Mouse (Mus musculus) bone marrow macrophage, adult 2 months (primary cell): Measurements from ENCODE around the gene Dclk3. TPM values are rescaled to one million over a fixed set of nuclear protein-coding genes. Genes with fewer than 3 reads are reported as not detected.

ENCODE experiments used
- H3K27ac ChIP-seq: 2 replicates; pipeline ENCODE4 v1.5.1; 2012; ENCODE audit warnings: low read depth, low read length; ENCODE audit not compliant: insufficient read depth
- H3K4me1 ChIP-seq: 2 replicates; pipeline ENCODE4 v1.6.1; 2012; ENCODE audit warnings: low read length; ENCODE audit not compliant: control insufficient read depth, insufficient read depth
- H3K4me3 ChIP-seq: 2 replicates; pipeline ENCODE4 v1.5.1; 2012; ENCODE audit warnings: mild to moderate bottlenecking, low read length, moderate library complexity; ENCODE audit not compliant: insufficient read depth
- CTCF ChIP-seq: IDR thresholded peaks from 2 replicates; pipeline ENCODE4 v1.5.1; 2012; ENCODE audit warnings: low read depth, mild to moderate bottlenecking, low read length, moderate library complexity
- POLR2A ChIP-seq: IDR thresholded peaks from 2 replicates; pipeline ENCODE4 v1.6.1; 2012; ENCODE audit warnings: mild to moderate bottlenecking, low read depth, low read length, borderline replicate concordance
- polyA plus RNA-seq: library from polyadenylated mRNA; stranded (reverse); fragments of >200 nt; gene quantifications from 2 replicates; pipeline ENCODE4 v1.2.4, GENCODE M21; 2012; ENCODE audit not compliant: missing spikeins, insufficient read depth, insufficient read length

Gene Dclk3
- polyA plus RNA-seq, 1 experiment: not detected

DNA sequence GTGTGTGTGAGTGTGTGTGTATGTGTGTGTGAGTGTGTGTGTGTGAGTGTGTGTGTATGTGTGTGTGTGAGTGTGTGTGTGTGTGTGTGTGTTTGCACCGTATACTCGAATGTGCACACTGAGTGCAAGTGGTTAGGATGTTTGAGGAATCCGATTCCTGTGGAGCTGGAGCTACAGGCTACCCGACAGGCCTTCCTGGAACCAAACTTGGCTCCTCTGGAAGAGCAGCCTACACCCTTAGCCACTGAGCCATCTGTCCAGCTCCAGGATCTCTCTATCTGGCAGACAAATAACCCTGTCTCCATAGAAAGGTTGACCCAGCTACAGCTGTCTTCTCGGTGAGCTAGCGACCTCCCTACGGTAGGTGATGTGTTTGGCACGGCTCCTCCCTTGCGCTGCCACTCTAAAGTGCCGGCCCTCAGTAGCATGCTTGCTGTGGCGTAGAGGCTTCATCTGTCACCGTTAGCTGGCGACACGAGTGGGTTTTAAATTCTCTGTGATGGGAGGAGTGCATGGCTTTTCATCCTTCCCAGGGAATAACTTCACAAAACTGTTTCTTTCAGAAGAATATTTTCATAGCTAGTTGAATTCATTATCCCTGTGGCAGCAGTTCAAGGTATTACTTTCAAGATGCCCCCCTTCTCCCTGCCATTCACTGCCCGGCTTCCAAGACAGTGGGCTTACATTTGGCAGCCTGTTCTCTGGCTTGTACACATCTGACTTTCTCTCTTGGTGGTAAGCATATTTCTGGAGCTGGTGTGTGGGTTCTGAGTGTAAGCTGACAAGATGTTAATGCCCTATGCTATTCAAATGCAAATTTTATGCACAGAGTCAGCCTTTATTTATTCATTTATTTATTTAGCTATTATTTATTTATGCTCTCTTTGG lies 75.9 kb downstream of the Dclk3 start:
- TF ChIP-seq POLR2A: no peak
- TF ChIP-seq CTCF: no peak
- Histone ChIP-seq H3K27ac (no peak overlapping the region), H3K4me1 (no peaks in the 10 kb centered on the region), H3K4me3 (no peak overlapping the region)

GRCm38 (mm10) chr9:111515536-111515935 lies 76.7 kb downstream of the Dclk3 start:
- no peaks in the 10 kb centered on the region for H3K4me1 ChIP-seq
- no peak overlapping the region for H3K4me3 ChIP-seq
- TF ChIP-seq CTCF (no peak), POLR2A (no peak)
- H3K27ac ChIP-seq: no peak overlapping the region

DNA sequence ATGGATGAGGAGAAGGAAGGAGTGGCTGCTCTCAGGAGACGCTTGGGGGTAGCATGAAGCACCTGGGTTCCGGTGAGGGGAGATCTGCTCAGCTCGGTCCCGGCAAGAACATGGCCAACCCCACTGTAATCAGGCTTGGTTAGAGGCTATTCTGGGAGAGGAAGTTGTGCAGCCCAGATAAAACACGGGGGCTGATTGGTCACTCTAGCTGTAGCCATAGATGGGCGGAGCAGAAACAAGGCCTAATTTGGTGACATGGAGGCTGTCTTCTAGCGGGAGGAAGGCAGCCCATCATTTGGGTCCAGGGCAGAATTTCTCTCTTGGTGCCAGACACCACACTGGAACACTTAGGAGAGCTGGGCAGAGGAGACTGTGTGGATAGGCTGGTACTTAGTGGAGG lies 83.3 kb downstream of the Dclk3 start:
- TF ChIP-seq POLR2A (no peak), CTCF (no peak)
- Histone ChIP-seq H3K27ac (no peak overlapping the region), H3K4me1 (no peaks in the 10 kb centered on the region), H3K4me3 (no peak overlapping the region)

GRCm38 (mm10) chr9:111523111-111523510 lies 84.2 kb downstream of the Dclk3 start:
- Histone ChIP-seq H3K27ac (no peak overlapping the region), H3K4me1 (no peaks in the 10 kb centered on the region), H3K4me3 (no peak overlapping the region)
- no peak for TF ChIP-seq CTCF
- no peak for TF ChIP-seq POLR2A

DNA sequence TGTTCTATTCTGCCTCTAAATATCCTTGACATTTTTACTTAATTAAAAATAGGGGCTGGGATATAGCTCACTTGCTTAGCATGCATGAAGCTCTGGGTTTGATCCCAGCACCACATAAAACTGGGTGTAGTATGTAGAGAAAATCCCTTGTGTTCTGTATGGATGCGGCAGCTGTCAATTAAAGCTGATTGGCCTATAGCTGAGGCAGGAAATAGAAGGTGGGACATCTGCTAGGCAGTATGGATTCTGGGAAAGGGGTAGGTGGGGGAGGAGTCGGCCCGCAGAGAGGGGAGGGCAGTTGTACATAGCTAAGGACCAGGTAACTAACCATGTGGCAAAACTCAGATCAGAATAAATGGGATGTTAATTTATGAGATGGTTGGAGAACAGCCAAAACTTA lies 85.0 kb downstream of the Dclk3 start:
- Histone ChIP-seq H3K27ac (no peak overlapping the region), H3K4me3 (no peak overlapping the region), H3K4me1 (no peaks in the 10 kb centered on the region)
- TF ChIP-seq CTCF (no peak), POLR2A (no peak)

DNA sequence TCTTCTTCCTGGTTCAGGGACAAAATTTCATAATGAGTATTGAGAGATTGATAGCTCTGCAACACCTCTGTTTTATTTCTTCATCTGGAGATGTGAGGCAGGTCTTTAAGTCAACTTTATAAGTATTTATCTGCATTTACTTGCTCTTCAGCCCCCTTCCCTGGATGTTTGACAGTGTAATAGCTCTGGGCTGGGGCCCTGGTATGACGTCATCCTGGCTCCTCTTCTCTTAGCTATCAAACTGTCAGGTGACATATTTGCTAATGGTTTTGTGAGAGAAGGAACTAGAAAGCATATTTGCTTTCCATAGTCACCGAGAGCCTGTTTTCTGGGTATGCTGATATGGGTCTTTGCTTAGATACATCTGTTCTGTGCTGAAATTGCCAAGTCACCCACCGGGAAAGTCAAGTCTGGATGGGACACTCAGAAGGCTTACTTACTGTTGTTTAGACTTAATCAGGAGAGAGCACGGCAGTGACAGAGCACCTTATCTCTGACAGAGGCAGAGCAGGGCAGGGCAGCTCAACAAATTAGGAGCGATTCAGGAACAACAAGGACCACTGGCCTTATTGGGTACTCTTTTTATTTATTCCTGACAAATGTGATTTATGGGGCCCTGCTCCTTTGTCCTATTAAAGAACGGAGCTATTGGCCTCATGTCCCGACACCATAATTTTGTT lies 96.0 kb downstream of the Dclk3 start:
- Histone ChIP-seq H3K4me1 (no peaks in the 10 kb centered on the region), H3K4me3 (no peak overlapping the region), H3K27ac (no peak overlapping the region)
- no peak for TF ChIP-seq CTCF
- no peak for TF ChIP-seq POLR2A

DNA sequence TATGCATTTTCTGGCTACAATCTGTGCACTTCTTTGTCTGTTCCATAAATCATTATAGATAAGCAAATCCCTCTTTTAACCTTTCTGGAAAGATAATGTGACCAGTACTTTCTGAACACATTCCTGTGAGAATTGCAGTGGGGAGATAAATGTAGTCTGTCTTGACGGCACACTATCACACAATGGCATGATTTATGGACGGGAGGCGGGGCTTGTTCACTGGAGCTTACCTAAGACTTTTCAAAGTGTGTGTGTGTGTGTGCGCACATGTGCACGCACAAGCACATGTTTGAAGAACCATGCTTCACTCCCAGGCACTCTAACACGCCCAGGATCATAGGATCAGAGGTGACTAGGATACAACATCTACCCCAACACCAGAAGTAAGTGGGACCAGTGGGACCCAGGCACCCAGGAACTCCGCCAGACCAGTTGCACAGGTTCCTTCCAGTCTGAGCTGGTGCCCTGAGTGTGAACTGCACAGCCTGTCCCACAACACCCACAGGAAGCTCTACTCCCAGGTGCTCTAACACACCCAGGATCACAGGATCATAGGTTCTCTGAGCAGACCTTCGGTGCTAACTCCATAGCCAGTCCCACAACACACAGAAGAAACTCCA lies 96.7 kb downstream of the Dclk3 start:
- no peak overlapping the region for H3K27ac ChIP-seq

More for the DNA sequence above, 96.7 kb downstream of the Dclk3 start:
- TF ChIP-seq CTCF: no peak
- TF ChIP-seq POLR2A: no peak
- no peaks in the 10 kb centered on the region for H3K4me1 ChIP-seq
- no peak overlapping the region for H3K4me3 ChIP-seq

Other genes with a start within 250 kb of the Dclk3 start
- 14.8 and 20.1 TPM in 2 replicates for gene Mlh1, start 167.3 kb upstream of the Dclk3 start, polyA plus RNA-seq
- gene Epm2aip1, start 167.2 kb upstream of the Dclk3 start, polyA plus RNA-seq: 10.3 and 12.0 TPM in 2 replicates
- gene Trank1, start 127.3 kb upstream of the Dclk3 start, polyA plus RNA-seq: 0.11 TPM in 1 of 2 replicates, not detected in the other